Mouse (Mus musculus) spleen, postnatal 36 days (tissue): ENCODE data around the gene Arl4c.

ENCODE experiments used
- DNase-seq, 2 experiments: peaks; one replicate each; pipeline ENCODE4 v3.0.0; 2022; ENCODE audit warnings: low spot score in 2 of 2, mixed read lengths in 1 of 2

Gene Arl4c

DNA sequence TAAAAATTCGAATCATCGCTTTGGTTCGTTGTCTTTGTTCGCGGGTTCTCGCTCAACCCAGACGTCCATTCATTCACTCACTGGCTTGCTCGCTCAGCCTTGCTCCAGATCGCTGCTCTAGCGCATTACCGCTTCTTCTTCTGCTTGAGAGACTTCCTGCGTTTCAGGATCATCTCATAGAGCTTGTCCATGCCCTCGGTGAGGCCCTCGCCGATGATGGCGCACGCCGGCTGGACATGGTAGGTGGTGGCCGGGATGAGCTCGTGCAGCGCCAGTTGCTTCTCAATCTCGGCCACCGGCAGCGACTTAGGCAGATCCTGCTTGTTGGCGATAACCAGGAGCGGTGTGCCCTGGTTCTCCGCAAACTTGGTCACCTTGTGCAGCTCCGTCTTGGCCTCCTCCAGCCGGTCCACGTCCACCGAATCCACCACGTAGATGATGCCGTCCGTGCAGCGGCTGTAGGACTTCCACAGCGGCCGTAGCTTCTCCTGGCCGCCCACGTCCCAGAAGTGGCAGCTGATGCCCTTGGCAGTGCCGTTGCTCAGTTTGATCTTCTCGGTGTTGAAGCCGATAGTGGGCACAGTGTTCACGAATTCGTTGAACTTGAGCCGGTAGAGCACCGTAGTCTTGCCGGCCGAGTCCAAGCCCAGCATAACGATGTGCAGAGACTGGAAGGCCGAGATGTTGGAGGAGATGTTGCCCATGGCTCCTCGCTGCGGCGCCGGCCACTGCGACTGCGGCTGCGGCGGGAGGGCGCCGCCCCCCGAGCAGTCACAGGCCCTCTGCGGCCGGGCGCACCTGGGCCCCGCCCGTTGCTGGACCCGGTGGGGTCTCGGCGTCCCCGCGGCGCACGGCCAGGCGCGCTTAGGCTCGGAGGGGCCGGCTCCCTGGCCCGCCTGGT, 810 bp downstream of the Arl4c start:
- DNase-seq: peak; percentile 14 to 29

- DNase-seq: peak in 1 of 2 experiments; percentile 16
Measured at GRCm38 (mm10) chr1:88699856-88700791, 1.9 kb downstream of the Arl4c start.

- DNase-seq: peak; percentile 30 to 46
Measured at GRCm38 (mm10) chr1:88699401-88699800, 2.6 kb downstream of the Arl4c start.

GRCm38 (mm10) chr1:88698926-88699325, 3.1 kb downstream of the Arl4c start:
- no peak for DNase-seq

DNA sequence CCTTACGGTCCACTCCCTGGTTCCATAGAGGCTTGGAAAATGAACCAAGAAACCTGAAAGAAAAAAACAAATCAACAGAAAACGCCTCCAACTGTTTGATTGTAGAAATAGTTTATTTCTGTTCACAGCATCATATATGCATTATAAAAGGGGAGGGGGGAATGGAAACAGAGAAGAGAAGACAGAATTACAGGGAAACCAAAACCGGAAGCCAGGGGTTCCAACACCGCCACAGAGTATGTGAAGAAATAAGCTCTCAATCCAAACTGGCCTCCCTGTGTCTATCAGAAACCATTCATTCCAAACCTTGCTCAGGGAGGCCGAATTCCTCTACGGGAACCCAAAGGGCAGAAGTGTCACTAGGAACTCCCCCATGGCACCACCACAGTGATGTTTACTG, 3.9 kb downstream of the Arl4c start:
- no peak for DNase-seq

DNA sequence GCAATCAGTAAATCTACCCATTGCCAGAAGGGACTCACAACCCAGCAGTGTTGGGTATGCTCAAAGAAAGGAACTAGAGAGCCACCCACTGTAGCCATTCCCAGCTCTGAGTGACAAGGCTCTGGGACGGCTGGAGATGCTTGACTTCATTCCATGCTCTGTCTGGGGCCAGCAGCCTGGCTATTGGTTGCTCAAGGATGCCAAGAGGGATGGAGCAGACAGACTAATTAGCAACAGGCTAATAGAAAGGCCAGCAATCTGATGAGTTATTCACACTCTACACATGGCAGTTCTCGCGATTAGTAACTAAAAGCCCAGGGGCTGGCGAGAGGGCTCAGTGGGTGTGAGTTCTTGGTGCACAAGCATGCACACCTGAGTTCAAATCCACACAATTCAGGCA, 5.6 kb downstream of the Arl4c start:
- DNase-seq: no peak

GRCm38 (mm10) chr1:88694353-88694752, 7.7 kb downstream of the Arl4c start:
- DNase-seq: no peak

GRCm38 (mm10) chr1:88692293-88692827, 9.7 kb downstream of the Arl4c start:
- DNase-seq: no peak

DNA sequence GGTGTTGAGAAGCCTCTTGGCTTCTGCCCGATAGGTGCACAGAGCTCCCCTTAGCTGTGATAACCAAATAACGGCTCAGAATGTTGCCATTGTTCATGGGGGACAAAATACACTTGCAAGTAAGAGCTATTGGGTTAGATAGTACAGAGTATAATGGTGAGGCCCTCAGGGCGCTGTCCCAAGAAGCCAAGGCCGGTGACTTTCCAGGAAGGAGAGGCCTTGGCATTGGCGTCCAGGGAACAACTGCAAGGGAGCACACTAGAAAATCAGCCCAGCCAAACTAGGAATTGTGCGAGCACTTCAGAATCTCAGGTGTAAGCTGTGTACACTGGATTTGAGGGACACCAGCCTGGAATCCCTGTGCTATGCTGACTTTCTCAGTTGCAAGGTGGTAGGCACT, 11.4 kb downstream of the Arl4c start:
- no peak for DNase-seq

- no peak for DNase-seq
Measured at GRCm38 (mm10) chr1:88684765-88685164, 17.3 kb downstream of the Arl4c start.

GRCm38 (mm10) chr1:88681596-88681995, 20.4 kb downstream of the Arl4c start:
- no peak for DNase-seq

DNA sequence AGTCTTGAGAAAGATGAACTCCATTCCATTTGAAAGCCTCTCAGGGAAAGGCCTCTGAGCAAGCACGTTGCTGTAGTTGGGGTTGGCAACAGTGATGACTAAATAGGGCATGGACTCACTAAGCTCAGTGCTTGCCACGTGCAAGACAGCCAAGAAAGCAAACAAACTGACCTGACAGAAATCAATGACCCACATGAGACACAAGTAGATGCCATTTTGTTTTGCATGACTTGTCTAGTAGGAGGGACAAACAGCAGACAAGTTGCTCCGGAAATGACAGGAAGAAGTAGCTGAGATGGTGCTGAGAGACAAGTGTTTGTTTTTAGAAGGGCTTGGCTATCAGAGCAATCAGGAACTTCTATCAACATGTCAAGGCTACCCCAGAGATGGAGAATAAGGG, 21.2 kb downstream of the Arl4c start:
- DNase-seq: no peak

DNA sequence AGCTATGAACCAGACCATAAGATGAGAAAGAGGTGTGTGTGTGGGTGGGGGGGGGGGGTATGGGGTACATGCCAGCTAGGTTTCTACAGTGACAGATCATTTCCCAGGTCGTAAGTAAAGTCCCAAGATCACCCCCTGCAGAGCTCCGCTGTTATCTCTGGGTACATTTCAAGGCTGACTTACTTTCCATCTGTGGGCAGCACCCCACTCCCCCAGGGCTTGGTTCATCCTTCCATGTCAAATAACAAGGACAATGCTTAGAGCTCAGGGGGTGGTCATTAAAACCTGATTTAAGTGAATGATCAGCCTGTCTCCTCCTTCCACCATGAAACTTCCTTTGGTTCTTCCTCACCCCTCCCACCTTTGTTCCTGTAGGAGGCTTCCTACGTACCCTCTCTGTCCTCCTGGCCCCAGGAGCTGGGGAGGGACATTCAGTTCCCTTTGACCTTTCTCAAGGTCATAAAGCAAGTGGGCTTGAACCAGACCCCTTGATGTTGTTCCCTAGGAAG, 23.7 kb downstream of the Arl4c start:
- no peak for DNase-seq

DNA sequence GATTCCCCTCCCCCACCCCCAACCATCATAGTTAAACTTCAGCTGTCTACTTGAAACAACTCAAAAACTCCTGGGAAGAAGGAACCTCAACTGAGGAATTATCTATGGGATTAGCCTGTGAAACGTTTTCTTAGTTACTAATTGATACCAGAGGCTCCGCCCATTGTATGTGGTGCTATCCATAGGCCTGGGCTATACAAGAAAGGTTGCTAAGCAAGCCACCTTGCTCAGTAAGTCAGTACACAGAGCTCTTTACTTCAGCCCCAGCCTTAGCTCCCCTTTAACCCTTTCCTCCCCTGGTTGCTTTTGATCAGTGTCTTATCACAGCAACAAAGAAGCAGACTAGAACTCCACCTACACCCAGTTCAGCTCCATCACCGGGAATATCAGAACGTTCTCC, 31.2 kb downstream of the Arl4c start:
- DNase-seq: no peak

DNA sequence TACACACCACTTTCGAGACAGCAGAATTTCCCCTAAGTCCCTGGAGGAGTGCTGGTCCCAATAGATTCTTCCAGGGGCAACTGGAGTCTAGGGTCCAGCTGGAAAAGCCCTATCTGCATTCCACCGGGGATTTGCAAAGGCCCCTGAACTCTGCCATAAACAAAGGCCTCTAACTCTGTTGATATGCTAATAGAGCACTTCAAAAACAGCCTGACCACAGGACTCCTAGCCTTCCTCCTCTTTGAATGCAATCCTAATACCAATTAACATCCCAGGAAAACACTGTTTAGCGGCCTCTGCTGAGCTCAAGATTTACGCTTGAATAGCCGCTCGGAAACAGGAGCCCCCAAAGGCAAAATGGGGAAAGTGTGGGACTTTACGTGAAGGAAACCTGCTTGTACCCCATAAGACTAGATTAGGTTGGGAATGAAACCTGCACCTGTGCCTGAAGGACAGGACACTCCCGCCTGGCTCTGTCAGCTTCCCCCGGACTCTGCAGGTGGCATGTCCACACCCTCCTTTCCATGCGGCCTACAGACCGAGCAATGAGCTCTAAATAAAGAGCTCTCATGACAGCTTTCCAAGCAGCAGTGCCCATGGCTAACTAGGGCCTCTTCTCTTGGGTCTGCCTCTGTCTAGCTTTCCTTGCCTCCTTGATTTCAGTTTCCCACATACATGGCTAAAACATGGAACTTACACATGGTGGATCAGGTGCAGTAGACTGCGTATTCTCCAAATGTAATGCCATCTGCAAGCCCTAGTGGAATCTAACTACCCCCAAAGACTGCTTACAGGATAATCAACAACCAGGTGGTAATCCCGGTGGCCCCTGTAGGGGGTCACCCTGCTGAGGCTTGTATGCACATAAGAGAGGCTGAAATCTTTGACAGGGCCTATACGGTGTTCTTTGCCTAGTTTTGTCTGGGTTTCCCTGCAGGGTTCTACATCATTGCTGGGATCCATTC, 32.9 kb downstream of the Arl4c start:
- no peak for DNase-seq

DNA sequence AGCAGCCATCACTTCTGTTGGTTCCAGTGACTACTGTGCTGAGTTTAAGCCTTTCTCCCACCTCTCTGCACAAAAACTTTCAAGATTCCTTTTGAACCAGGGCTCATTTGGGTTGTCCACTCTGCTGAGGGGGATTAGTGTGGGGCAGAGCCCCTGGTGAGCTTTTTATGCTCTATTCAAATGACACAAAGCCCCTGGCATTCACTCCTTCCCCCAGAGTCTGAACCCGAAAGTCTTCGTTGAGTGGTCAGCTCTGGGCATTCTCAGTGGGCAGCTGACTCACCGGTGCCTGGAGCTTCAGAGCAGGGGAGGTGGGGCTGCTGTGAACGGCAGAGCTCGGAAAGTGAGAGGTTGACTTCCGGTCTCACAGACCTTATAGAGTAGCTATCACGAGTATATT, 33.7 kb downstream of the Arl4c start:
- no peak for DNase-seq

DNA sequence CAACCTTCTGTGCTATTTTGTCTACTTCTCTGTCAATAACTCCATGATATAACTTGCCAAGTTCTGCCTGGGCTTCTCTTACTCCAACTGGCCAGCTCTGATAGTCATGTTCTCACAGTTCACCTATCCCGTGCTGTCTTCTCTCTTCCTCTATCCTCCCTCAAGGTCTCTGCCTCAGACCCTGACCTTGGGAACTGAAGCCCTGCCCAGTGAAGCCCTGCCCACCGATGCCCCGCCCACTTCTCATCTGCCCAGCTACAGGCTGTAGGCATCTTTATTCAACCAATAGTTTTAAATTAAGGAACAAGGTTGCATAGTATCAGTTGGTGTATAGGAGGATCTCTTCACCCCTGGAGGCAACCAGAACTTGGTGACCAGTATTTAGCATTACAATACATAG, 37.4 kb downstream of the Arl4c start:
- no peak for DNase-seq

DNA sequence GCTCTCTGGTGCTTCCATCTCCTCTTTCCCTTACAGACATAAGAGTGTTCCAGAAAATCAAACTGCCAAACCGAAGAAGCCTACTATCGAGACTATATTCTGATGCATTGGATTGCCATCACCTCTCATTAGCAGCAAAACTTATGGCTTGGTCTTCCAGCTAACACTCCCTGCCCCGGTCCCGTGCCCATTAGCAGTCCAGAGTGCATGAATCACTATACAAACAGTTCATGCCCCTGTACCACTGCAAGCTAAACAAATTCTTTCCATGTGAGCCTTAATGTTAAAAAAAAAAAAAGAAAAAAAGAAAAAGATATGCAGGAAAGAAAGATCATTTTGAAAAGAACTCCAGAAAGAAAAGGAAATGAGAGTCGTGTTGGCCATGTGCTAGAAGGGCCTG, 39.3 kb downstream of the Arl4c start:
- no peak for DNase-seq

DNA sequence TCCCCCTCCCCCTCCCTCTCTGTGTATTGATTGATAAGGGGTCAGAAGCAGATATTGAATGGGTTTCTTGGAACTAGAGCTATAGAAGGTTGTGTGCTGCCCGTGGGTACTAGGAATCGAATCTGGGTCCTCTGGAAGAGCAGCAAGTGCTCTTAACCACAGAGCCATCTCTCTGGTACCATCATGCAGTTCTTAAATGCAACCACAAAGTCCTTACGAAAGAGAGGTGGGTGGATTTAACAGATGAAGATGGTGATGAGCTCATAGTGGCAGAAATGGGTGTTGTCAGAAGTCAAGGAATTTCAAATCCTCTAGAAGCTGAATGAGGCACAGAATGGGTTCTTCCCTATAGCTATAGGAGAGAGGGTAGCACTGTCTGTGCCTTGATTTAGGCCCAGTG, 40.8 kb downstream of the Arl4c start:
- no peak for DNase-seq

- DNase-seq: no peak
Measured at GRCm38 (mm10) chr1:88658290-88658857, 43.6 kb downstream of the Arl4c start.

GRCm38 (mm10) chr1:88656096-88656480, 45.9 kb downstream of the Arl4c start:
- peak; percentile 29 to 39 for DNase-seq
